Mouse (Mus musculus): ENCODE data around the gene 9330159F19Rik. TPM values are rescaled to one million over a fixed set of nuclear protein-coding genes. Genes with fewer than 3 reads are reported as not detected.

Gene 9330159F19Rik
- total RNA-seq, 2 experiments from 2014 or later, result 74.7 to 82.7 TPM

Other genes with a start within 250 kb of the 9330159F19Rik start
- not detected for gene 2310057J18Rik, start 225.3 kb upstream of the 9330159F19Rik start, total RNA-seq (2021)
- gene Soga3, start 67.8 kb upstream of the 9330159F19Rik start, total RNA-seq (2021), result 100 to 1,000 TPM; 168 to 174 TPM
- 10 to 100 TPM; 23.2 to 27.7 TPM for gene Gm49353, start 12.7 kb upstream of the 9330159F19Rik start, total RNA-seq (2021)
- gene Echdc1, start 101.6 kb downstream of the 9330159F19Rik start, total RNA-seq (2021), result 10 to 100 TPM; 32.8 to 35.3 TPM
- gene Rnf146, start 150.8 kb downstream of the 9330159F19Rik start, total RNA-seq (2021), result 100 to 1,000 TPM; 100 to 111 TPM